Mouse (Mus musculus) cerebellum, postnatal 25 days (tissue): ENCODE data around the gene Psmd9.
A peak's percentile ranks its signal among the peaks of the same experiment; 100 is the strongest.

Source experiments
- DNase-seq, 2 experiments: peaks; one replicate each; pipeline ENCODE4 v3.0.0; 2021; ENCODE audit warnings: mixed read lengths in 2 of 2

Psmd9 gene

DNA sequence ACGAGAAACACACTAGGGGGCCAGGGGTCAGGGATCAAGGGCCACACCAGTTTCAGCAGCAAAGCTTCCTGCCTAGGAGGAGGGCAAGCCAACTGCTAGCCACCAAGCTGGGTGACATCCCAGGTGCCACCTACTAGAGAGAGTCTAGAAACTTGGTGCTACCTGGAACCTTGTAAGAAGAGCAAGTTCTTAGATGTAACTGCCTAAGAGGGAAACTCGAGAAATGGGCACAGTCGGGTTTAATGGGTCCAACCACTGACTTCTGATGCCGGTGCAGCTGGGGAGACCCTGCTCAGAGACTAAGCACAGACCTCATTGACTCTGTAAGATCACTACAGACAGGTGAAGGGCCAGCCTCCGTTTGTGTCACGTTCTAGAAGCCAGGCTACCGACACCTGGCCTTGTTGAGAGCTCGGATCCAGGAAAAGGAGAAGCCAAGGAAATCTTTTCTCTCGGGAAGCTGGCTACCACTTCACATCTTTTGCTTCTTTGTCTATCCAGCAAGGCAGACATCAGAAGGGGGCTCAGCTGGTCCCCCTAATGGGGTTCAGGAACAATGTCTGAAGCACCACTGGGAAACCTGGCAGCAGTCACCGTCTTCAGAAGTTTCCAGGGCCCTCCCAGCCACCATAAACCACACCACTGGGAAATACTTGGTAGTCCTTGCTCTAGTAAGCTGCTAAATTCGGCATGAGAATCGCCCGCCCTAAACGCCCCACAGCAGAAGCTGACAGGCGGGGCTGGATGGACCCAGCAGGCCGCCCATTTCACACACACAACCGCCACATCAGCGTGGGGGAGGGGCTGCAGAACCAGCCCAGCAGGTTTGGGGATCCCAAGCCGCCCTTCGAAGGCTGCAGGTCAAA is 31.9 kb upstream of the Psmd9 start:
- peak; percentile 70 to 80 for DNase-seq

DNA sequence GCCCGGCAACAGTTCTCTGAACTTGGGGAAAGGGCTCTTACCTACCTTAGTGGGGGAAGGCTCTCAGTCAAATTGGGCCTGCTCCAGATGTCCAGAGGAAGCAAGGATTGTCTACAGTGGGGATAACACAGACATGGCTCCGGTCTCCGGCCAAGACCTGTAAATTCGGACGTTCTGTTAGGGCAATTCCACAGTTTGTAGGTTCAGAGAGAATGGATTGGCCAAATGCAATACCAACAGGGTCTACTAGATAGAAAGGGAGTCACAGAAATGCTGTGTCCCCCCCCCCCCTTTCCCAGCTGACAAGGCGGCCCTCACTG is 31.3 kb upstream of the Psmd9 start:
- DNase-seq = no peak

DNA sequence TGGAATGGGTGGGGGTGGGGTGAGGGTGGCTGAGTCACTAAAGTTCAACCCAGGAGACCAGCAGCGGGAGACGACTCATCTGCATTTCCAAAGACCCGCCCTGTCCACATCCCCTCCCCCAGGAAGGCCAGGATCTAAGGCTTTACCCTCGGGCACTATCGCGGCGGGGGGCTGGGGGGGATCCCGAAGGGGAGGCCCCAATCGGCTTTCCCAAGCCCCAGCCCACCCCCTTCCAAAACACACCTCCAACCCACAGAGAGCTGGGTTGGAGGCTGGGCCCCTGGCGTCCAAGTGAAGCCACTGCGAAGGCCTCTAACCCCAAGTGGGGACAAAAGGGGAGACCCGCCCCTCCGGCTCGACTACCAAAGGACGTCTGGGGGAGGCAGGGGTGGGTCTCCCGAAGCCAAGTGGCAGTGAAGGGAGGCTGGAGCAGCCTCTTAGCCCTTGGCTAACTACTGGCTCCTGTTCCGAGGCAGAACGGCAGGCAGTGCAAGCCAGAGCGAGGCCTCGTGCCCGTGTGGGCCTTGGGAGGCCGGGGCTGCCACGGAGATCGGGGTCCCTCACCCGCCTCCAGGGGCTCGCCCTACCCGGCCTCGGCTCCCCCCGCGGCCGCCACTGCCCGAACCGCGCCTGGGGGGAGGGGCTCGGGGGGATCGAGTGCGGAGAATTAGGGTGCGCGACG is 30.8 kb upstream of the Psmd9 start:
- DNase-seq = peak in 1 of 2 experiments; percentile 72

DNA sequence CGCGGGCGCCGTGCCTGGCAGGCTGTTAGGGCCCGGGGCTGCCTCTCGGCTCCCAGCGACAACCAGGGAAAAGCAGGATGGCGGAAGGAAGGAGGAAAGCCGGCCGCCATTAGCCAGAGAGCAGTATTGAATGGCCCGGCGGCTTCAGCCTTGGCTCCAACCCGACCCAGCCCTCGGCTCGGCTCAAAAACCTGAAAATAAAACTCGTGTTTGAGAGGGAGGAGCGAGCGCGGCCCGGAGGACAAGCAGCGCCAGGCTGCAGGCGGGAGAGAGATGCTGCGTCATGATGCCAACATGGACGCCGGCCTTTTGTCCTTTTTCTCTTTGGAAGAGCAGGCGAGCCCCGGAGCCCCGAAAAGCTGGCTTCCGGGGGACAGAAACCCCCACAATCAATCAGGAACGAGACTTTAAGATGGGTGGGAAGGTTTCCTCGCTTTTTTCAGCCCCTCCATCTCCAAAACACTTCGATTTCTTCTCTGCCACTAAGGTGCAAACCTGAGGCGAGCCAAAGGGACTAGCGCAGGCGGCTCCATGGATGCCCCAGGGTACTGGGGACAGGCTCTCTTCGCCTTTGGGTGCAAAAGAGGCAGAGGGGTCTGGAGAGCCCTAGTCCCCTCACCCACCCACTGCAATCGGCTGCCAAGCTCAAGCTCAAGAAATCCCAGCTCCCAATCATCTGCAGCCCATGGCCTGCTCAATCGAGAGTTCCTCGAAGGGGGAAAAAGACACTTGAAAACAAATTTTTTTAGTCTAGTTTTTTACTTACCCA is 30.1 kb upstream of the Psmd9 start:
- DNase-seq = peak; percentile 93

DNA sequence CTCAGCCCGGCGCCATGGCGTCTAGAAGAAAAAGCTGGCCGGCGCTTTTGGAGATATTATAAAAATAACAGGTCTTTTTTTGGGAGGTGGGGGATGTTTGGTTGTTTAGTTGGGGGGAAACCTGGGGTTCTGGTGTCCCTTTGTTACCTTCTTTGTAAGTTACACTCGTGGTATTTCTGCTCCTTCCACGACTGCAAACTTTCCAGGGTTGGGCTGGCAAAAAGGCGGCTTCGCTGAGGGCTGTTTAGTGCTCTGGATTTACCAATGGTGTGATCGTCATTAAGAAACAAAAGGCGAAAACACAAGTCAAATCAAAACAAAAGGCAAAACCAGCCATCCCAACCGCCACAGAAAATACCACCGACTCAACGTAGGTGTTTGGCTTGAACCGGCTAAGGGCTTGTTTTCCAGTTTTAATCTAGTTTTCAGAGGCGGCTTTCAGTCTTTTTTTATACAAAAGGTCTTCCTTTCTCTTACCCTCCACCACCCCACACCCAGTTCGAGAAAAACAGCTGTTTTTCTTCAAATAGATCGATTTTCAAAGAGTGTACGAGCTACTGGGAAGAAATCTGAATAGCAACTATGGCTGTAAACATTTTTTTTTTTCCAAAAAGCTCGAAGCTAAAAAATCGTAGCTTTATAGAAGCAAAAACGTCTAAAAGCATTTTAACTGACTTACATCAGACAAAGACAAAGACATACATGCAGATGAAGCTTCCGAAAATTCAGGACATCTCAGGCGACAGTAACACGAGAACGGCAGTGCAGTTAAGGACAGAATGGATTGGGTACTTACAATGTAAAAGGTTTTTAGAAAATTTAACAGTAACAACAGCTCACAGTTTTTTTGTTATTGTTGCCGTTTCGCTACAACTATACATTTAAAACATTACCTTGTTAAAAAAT is 29.2 kb upstream of the Psmd9 start:
- peak; percentile 43 to 64 for DNase-seq

DNA sequence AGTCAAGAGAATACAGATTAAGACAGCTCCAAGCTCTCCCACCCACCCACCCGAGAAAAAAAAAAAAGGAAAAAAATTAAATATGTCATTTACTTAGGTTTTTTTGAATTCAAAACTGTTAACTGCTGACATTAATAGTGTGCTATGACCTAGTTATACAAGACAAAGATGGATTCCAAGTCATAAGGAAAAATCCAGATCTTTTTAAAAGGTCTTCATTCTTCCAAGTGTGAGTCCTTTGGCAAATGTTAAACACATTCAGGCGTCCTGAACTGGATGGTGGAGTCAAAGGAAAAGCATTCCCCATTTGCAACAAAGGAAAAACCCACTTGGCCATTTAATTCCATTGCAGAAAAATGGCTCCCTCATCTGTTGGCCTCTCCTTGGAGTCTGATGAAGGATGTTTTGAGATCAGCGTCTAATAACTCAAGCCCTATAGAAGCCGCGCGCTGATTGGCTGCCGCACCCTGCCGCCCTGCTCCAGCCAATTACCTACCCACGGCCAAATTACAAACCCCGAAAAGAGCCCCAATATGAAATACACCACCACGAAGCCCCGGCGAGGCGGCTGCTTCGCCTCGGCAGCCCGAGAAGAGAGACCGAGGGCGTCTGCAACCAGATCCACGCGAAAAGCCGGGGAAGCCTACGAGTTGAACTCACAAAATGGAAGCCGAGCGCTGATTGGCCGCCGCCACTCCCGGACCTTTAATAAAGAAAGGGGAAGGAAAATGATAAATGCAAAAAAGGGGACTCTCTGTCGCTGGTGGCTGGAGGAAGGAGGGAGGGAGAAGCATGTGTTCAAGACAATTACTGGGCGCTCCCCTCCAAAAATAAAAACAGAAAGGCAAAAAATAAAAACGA is 28.3 kb upstream of the Psmd9 start:
- peak; percentile 96 to 97 for DNase-seq

DNA sequence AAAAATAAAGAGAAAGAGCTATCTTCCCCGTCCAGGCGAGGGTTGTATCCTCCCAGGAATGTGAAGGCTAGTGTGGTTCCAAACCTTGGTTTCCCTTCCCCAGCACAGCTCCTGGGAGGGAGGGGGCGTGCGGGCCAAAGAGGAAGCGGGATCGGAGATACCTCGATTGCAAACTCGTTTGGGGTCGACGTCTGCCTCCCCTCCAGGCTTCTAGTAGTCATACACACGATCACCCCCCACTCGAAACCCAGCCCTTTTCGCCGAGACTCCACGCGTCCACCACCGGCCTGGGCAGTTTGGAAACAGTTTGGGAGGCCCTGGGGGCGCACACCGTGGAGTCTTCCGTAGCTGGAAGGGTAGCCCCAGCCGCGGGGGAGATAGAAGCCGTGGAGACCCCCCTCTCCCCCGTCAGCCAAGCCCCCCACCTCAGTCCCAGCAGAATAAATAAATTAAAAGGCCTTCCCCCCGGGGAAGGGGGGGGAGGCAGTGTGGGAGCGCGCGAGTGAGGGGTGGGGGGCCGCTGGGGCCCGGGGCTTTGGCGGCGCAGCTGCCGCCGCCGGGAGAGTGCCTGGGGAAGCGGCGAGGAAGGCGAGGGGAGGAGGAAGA is 27.6 kb upstream of the Psmd9 start:
- peak; percentile 73 to 74 for DNase-seq

DNA sequence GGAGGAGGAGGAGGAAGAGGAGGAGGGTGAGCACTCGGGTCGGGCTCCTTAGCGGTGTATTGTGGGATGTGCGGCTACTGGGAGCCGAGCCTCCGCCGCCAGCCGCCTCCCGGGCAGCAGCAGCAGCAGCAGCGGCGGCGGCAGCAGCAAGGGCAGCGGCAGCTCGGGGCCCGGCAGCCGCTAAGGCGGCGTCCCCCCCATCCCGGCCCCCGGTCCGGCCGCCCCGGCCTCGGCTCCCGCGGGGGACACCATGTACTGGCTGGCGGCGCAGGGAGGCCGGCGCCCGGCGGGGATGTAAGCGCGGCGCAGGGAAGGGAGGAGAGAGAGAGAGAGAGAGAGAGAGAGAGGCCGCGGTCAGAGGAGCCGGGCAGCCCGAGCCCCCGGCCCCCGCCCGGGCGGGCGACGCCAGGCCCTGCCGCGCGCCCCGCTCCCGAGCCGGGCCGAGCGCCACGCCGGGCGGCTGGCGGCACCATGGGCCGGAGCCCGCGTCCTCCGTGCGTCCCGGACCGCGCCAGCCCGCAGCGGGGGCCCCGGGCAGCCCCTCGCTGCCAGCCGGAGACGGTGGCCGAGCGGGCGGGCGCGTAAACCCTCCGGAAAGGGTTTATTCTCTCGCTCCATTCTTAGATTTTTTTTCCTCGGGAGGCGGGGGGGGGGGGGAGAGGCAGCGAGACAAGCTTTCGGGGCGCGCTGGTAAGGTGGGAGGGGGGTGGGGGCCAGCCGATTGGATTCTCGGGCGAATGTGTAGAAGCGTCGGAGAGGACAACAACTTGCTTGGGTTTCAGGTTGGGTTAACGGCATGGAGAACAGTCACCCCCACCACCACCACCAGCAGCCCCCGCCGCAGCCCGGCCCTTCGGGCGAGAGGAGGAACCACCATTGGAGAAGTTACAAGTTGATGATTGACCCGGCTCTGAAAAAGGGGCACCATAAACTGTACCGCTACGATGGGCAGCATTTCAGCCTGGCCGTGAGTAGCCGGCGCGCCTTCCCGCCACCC is 26.8 kb upstream of the Psmd9 start, which contains the start of gene Setd1b:
Gene Setd1b, plus strand, starts transcription at position 33 of the 997 bp plus-strand sequence.
- DNase-seq = peak; percentile 73 to 76

DNA sequence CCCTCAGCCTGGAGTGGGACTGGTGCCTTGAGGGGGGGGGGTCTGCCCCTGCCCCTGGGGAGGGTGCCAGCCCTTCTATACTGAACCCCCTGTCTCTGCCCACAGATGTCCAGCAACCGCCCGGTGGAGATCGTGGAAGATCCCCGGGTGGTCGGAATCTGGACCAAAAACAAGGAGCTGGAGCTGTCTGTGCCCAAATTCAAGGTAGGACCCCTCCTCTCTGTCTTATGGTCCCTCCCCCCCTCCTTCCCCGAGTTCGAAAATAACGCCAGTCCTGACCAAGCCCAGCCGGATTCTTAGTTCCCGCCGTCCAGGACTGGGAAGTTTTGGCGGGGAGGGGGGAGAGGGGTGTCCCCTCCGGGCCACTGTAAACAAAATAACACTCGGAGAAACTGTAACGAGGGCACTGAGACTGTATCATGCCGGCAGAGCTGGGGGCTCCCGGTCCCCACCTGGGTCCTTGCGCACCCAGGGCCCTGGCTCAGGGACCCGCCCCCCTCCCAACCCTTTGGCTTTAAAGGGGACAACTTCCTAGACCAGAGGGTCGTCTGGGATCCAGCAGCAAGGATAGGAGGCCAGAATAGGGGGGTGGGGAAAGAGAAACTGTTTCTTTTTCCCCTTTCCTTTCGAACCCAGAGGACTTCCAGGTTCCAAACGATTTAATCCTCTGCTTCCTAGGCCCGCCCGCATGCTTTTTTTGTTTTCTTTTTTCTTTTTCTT is 25.8 kb upstream of the Psmd9 start:
- DNase-seq = peak; percentile 39 to 57

DNA sequence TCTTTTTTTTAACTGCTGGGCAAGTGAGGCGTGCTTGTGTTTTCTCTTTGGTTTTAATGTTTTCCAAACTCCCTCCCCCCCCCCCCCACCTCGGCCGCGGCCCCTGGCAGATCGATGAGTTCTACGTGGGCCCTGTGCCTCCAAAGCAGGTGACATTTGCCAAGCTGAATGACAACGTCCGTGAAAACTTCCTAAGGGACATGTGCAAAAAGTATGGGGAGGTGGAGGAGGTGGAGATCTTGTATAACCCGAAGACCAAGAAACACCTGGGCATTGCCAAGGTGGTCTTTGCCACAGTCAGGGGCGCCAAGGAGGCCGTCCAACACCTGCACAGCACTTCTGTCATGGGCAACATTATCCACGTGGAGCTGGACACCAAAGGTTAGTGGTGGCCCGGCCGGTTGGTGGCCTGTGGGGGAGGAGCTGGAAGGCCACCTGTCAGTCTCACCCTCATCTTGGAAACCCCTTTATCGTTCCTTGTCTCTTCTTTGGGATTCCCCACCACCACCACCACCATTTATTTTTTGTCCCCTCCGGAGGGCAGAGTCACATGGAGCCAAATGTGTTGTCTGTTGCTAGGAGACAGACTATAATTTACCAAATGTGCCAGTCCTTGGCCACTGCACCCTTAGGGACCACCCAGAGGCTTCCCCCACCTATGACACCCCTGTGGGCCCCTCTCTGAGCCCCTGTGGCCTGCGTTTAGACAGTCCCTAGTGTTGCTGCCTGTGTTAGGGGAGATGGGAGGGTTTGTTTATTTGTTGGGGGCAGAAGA is 25.1 kb upstream of the Psmd9 start:
- peak in 1 of 2 experiments; percentile 38 for DNase-seq

DNA sequence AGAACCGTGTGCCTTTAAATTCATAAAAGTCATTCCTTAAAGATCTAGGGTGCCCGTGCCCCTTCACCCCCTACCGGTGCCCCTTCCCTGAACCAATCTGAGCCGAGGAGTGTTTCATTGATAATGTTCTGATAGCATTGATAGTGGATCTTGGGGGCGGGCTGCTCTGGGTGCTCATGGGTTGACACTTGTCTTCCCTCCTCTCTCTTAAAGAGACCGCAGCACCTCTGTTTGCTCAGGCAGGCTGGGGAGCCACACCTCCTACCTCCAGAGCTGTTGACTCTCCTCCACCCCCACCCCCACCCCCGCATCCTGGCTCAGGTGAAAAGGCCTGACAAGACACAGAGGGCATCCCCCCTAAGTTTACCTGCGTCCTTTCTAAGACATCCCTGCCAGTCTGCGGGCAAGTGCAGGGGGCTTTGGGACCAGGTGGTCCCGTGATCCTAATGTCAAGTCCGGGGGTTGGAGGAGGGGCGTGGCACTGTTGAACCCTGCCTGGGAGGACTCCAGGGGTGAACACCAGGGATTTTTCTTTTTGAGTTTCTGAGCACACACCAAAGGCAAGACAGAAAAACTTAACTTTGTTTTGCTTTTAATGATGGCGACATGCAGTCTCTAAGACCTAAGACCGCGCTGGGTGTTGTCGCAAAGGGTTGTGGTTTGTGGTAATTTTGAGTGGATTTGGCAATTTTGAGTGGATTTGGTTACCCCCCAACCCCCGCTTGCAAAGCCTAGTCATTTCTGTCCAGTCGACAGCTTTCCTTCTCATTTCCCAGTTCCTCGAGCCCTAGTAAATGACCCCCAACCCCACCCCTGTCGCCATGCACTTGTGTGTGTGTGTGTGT is 24.2 kb upstream of the Psmd9 start:
- DNase-seq = no peak

DNA sequence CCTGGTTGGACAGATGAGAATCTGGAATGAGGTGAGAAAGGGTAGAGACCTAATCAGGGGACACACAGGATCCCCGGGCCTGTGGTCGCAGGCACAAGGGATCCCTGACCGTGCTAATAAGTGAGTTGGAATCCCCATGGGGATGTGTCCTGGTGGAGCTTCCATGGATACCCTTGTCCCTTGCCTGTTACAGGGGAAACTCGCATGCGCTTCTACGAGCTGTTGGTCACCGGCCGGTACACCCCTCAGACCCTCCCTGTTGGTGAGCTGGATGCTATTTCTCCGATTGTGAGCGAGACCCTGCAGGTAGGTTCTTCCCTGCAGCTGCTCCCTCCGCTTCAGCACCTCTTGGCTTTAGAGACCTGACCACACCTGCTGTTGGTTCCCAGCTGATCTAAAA is 22.9 kb upstream of the Psmd9 start:
- no peak for DNase-seq

DNA sequence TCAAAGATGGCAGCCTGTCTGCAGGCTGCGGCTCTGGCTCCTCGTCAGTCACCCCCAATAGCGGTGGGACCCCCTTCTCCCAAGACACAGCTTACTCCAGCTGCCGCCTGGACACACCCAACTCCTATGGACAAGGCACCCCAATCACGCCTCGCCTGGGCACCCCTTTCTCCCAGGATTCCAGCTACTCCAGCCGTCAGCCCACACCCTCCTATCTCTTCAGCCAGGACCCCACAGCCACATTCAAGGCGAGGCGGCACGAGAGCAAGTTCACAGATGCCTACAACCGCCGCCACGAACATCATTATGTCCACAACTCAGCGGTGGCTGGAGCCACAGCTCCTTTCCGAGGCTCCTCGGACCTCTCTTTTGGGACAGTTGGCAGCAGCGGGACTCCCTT is 21.6 kb upstream of the Psmd9 start:
- DNase-seq = no peak

DNA sequence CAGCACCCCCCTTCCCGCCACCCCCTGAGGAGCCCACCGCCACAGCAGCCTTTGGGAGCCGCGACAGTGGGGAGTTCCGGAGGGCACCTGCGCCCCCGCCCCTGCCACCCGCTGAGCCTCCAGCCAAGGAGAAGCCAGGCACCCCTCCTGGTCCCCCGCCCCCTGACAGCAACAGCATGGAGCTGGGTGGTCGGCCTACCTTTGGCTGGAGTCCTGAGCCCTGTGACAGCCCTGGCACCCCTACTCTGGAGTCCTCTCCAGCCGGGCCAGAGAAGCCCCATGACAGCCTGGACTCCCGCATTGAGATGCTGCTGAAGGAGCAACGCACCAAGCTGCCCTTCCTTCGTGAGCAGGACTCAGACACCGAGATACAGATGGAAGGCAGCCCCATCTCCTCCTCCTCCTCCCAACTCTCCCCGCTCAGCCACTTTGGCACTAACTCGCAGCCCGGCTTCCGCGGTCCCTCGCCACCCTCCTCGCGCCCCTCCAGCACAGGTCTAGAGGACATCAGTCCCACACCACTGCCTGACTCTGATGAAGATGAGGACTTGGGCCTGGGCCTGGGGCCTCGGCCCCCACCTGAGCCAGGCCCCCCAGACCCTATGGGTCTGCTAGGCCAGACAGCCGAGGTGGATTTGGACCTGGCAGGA is 21.0 kb upstream of the Psmd9 start:
- DNase-seq = peak in 1 of 2 experiments; percentile 51

DNA sequence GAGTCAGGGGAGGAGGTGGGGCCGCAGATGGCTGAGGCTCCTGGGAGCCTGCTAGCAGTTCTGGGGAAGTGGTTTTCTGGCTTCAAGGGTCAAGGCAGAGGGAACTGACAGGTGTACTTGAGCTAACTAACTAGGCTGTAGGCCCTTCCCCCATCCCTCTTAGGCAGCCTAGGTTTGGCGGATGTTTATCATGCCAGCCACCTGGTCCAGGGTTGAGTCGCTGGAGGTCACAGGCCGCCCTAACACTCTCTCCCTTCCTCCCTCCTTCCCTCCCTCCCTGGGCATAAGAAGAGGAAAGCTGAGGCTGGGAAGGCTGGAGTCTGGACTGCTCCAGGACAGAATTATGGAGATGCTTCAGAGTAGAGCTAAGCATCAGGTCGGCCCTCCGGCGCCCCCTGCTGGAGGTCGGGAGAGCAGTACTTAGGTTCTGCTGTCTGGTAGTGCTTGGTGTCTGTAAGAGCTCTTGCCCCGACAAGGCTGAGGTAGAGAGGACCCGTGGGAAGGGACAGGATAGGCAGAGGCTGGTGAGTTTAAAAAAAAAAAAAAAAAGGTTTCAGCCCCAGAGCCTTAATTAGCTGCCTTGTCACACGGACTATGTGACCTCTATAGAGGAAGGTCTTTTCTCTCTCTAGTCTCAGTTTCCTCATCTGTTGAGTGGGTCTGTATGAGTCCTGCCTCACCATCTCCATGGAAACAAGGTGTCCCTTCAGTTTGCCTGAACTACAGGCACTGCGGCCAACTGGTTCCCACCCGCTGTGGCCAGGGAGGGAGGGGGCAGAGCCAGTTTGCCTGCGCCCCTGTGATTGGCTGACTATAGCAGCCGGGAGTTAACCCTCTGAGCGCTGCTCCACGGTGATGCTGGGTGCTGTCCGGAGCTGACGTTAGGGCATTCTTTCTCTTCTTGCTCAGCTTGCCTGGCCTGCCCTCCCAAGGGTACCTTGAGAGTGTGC is 19.5 kb upstream of the Psmd9 start:
- peak; percentile 93 to 96 for DNase-seq
